Mouse (Mus musculus): ENCODE results near the gene Kctd11. TPM values are rescaled to one million over a fixed set of nuclear protein-coding genes. Genes with fewer than 3 reads are reported as not detected.

The Kctd11 gene
- polyA plus RNA-seq, 1 experiment from 2014 or later, result 5.2 TPM

DNA sequence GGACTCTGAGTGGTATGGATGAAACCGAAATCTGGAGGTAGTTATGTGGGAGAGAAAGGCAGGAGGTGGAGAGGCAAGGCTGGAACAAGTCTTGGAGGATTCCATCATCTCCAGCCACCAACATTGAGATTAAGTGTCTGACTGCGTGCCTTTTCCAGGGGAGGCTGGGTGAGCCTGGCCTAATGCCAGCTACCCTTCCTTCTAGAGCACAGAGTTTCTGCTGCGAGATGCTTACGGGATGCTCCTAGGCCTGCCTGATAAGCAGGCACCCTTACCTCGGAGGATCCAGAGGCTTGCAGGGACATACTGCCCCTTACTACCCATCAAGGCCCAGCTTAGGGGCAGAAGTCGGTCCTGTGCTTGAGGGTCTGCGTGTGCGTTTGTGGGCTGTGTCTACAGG, 47.7 kb downstream of the Kctd11 start:
- Histone ChIP-seq H3K36me3 (peaks cover 47% of the 10 kb centered on the region), H3K27me3 (ENCODE audit: insufficient read depth, poor library complexity, severe bottlenecking) (peaks cover 46% of the 10 kb centered on the region), H3K9me3 (no peaks in the 10 kb centered on the region), H3K4me1 (replicated peaks) (peaks cover 66% of the 10 kb centered on the region), H3K4me3 (peak overlapping the region; percentile 89), H3K27ac (peak overlapping the region; percentile 87)
- DNase-seq (ENCODE audit: low spot score), result no peak
- WGBS, result 54% methylated on average over 8 of the region's 8 CpGs

DNA sequence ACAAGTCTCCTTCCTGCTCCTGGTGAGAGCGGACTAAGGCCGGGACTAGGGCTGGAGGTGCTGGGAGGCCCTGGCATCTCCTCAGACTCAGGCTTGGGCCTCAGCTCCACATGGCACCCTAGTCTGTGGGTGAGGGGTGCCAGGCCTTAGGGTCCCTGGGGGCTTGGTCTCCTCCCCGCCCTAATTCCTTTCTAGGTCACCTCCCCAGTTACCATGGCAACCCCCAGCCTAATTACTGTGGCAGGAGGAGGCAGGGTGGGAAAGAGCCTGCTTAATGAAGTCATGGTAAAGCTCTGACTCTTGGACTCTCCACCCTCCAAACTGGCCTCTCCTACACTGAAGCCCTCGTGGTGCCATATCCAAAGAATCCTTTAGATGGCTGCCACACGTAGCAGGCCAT, 52.4 kb downstream of the Kctd11 start:
- peaks cover 91% of the 10 kb centered on the region for H3K36me3 ChIP-seq
- 71% methylated on average over 5 of the region's 5 CpGs for WGBS
- H3K9me3 ChIP-seq, result no peaks in the 10 kb centered on the region
- DNase-seq (ENCODE audit: low spot score), result no peak
- peak overlapping the region; percentile 8; the same call in 1 of the 2 replicates for H3K27ac ChIP-seq
- no peak overlapping the region for H3K4me3 ChIP-seq
- H3K27me3 ChIP-seq (ENCODE audit: insufficient read depth, poor library complexity, severe bottlenecking), result peaks cover 17% of the 10 kb centered on the region
- H3K4me1 ChIP-seq (replicated peaks), result peaks cover 34% of the 10 kb centered on the region

Other genes starting within 250 kb of the Kctd11 start
- 37.9 and 47.4 TPM in 2 replicates for gene Fxr2, start 248.4 kb downstream of the Kctd11 start, polyA plus RNA-seq (2016; fragmentation: Nextera tagmentation; extraction: Ambion mirVana)
- gene Sox15, start 226.1 kb downstream of the Kctd11 start, polyA plus RNA-seq (2016; fragmentation: Nextera tagmentation; extraction: Ambion mirVana), result 0.37 TPM in 1 of 2 replicates, not detected in the other
- 80.6 and 88.3 TPM in 2 replicates for gene Mpdu1, start 218.8 kb downstream of the Kctd11 start, polyA plus RNA-seq (2016; fragmentation: Nextera tagmentation; extraction: Ambion mirVana)
- 7.2 and 8.7 TPM in 2 replicates for gene Cd68, start 215.3 kb downstream of the Kctd11 start, polyA plus RNA-seq (2016; fragmentation: Nextera tagmentation; extraction: Ambion mirVana)
- 740 and 935 TPM in 2 replicates for gene Eif4a1, start 209.0 kb downstream of the Kctd11 start, polyA plus RNA-seq (2016; fragmentation: Nextera tagmentation; extraction: Ambion mirVana)
- 116 and 122 TPM in 2 replicates for gene Senp3, start 199.3 kb downstream of the Kctd11 start, polyA plus RNA-seq (2016; fragmentation: Nextera tagmentation; extraction: Ambion mirVana)
- gene Tnfsf13, start 195.6 kb downstream of the Kctd11 start, polyA plus RNA-seq (2016; fragmentation: Nextera tagmentation; extraction: Ambion mirVana), result 0.14 and 0.30 TPM in 2 replicates
- gene Tnfsf12, start 185.6 kb downstream of the Kctd11 start, polyA plus RNA-seq (2016; fragmentation: Nextera tagmentation; extraction: Ambion mirVana), result 2.2 and 2.3 TPM in 2 replicates
- gene Tnfsfm13, start 185.3 kb downstream of the Kctd11 start, polyA plus RNA-seq (2016; fragmentation: Nextera tagmentation; extraction: Ambion mirVana), result 0.82 and 0.85 TPM in 2 replicates
- gene Polr2a, start 122.8 kb downstream of the Kctd11 start, polyA plus RNA-seq (2016; fragmentation: Nextera tagmentation; extraction: Ambion mirVana), result 31.1 and 37.9 TPM in 2 replicates
- 0.50 TPM in 1 of 2 replicates, not detected in the other for gene Slc35g3, start 119.4 kb downstream of the Kctd11 start, polyA plus RNA-seq (2016; fragmentation: Nextera tagmentation; extraction: Ambion mirVana)
- gene Zbtb4, start 115.5 kb downstream of the Kctd11 start, polyA plus RNA-seq (2016; fragmentation: Nextera tagmentation; extraction: Ambion mirVana), result 0.80 and 1.2 TPM in 2 replicates
- 1.6 and 2.2 TPM in 2 replicates for gene Chrnb1, start 85.5 kb downstream of the Kctd11 start, polyA plus RNA-seq (2016; fragmentation: Nextera tagmentation; extraction: Ambion mirVana)
- gene Fgf11, start 79.5 kb downstream of the Kctd11 start, polyA plus RNA-seq (2016; fragmentation: Nextera tagmentation; extraction: Ambion mirVana), result 0.76 and 1.8 TPM in 2 replicates
- gene Tmem102, start 75.8 kb downstream of the Kctd11 start, polyA plus RNA-seq (2016; fragmentation: Nextera tagmentation; extraction: Ambion mirVana), result 1.3 and 1.5 TPM in 2 replicates
- gene Gm39566, start 66.1 kb downstream of the Kctd11 start, polyA plus RNA-seq (2016; fragmentation: Nextera tagmentation; extraction: Ambion mirVana), result not detected in 2 replicates
- gene Spem2, start 62.9 kb downstream of the Kctd11 start, polyA plus RNA-seq (2016; fragmentation: Nextera tagmentation; extraction: Ambion mirVana), result not detected in 2 replicates
- gene Spem1, start 59.2 kb downstream of the Kctd11 start, polyA plus RNA-seq (2016; fragmentation: Nextera tagmentation; extraction: Ambion mirVana), result 0.34 TPM in 1 of 2 replicates, not detected in the other
- 5.8 and 9.1 TPM in 2 replicates for gene Nlgn2, start 43.6 kb downstream of the Kctd11 start, polyA plus RNA-seq (2016; fragmentation: Nextera tagmentation; extraction: Ambion mirVana)
- 312 and 362 TPM in 2 replicates for gene Tmem256, start 42.9 kb downstream of the Kctd11 start, polyA plus RNA-seq (2016; fragmentation: Nextera tagmentation; extraction: Ambion mirVana)
- 85.3 and 88.7 TPM in 2 replicates for gene Plscr3, start 35.0 kb downstream of the Kctd11 start, polyA plus RNA-seq (2016; fragmentation: Nextera tagmentation; extraction: Ambion mirVana)
- 0.77 and 1.7 TPM in 2 replicates for gene Tnk1, start 22.7 kb downstream of the Kctd11 start, polyA plus RNA-seq (2016; fragmentation: Nextera tagmentation; extraction: Ambion mirVana)
- not detected in 2 replicates for gene Tmem95, start 3.4 kb downstream of the Kctd11 start, polyA plus RNA-seq (2016; fragmentation: Nextera tagmentation; extraction: Ambion mirVana)
- 1.2 and 1.4 TPM in 2 replicates for gene Acap1, start 14.1 kb upstream of the Kctd11 start, polyA plus RNA-seq (2016; fragmentation: Nextera tagmentation; extraction: Ambion mirVana)
- gene 2810408A11Rik, start 19.6 kb upstream of the Kctd11 start, polyA plus RNA-seq (2016; fragmentation: Nextera tagmentation; extraction: Ambion mirVana), result 11.4 and 15.2 TPM in 2 replicates
- gene Neurl4, start 19.7 kb upstream of the Kctd11 start, polyA plus RNA-seq (2016; fragmentation: Nextera tagmentation; extraction: Ambion mirVana), result 12.5 and 13.4 TPM in 2 replicates
- 96.8 and 105 TPM in 2 replicates for gene Gps2, start 32.5 kb upstream of the Kctd11 start, polyA plus RNA-seq (2016; fragmentation: Nextera tagmentation; extraction: Ambion mirVana)
- 2,350 and 2,667 TPM in 2 replicates for gene Eif5a, start 40.6 kb upstream of the Kctd11 start, polyA plus RNA-seq (2016; fragmentation: Nextera tagmentation; extraction: Ambion mirVana)
- gene Ybx2, start 54.4 kb upstream of the Kctd11 start, polyA plus RNA-seq (2016; fragmentation: Nextera tagmentation; extraction: Ambion mirVana), result 2.8 and 2.9 TPM in 2 replicates
- gene Slc2a4, start 66.8 kb upstream of the Kctd11 start, polyA plus RNA-seq (2016; fragmentation: Nextera tagmentation; extraction: Ambion mirVana), result 11.0 and 13.0 TPM in 2 replicates
- 14.6 and 37.6 TPM in 2 replicates for gene Cldn7, start 83.4 kb upstream of the Kctd11 start, polyA plus RNA-seq (2016; fragmentation: Nextera tagmentation; extraction: Ambion mirVana)
- gene Ctdnep1, start 99.8 kb upstream of the Kctd11 start, polyA plus RNA-seq (2016; fragmentation: Nextera tagmentation; extraction: Ambion mirVana), result 22.6 and 25.7 TPM in 2 replicates
- gene Elp5, start 101.1 kb upstream of the Kctd11 start, polyA plus RNA-seq (2016; fragmentation: Nextera tagmentation; extraction: Ambion mirVana), result 156 and 167 TPM in 2 replicates
- gene Gabarap, start 109.7 kb upstream of the Kctd11 start, polyA plus RNA-seq (2016; fragmentation: Nextera tagmentation; extraction: Ambion mirVana), result 421 and 580 TPM in 2 replicates
- gene Phf23, start 114.4 kb upstream of the Kctd11 start, polyA plus RNA-seq (2016; fragmentation: Nextera tagmentation; extraction: Ambion mirVana), result 93.7 and 98.1 TPM in 2 replicates
- gene Dvl2, start 119.2 kb upstream of the Kctd11 start, polyA plus RNA-seq (2016; fragmentation: Nextera tagmentation; extraction: Ambion mirVana), result 50.3 and 51.8 TPM in 2 replicates
- gene Acadvl, start 134.0 kb upstream of the Kctd11 start, polyA plus RNA-seq (2016; fragmentation: Nextera tagmentation; extraction: Ambion mirVana), result 44.9 and 51.7 TPM in 2 replicates
- gene Dlg4, start 135.5 kb upstream of the Kctd11 start, polyA plus RNA-seq (2016; fragmentation: Nextera tagmentation; extraction: Ambion mirVana), result 16.4 and 19.9 TPM in 2 replicates
- 0.68 and 1.3 TPM in 2 replicates for gene Asgr1, start 172.7 kb upstream of the Kctd11 start, polyA plus RNA-seq (2016; fragmentation: Nextera tagmentation; extraction: Ambion mirVana)
- gene Asgr2, start 211.2 kb upstream of the Kctd11 start, polyA plus RNA-seq (2016; fragmentation: Nextera tagmentation; extraction: Ambion mirVana), result 0.51 TPM in 1 of 2 replicates, not detected in the other
- gene Mgl2, start 248.9 kb upstream of the Kctd11 start, polyA plus RNA-seq (2016; fragmentation: Nextera tagmentation; extraction: Ambion mirVana), result not detected in 2 replicates